ENCODE assay signal across 9 mouse cellular contexts in the genomic region with DNA sequence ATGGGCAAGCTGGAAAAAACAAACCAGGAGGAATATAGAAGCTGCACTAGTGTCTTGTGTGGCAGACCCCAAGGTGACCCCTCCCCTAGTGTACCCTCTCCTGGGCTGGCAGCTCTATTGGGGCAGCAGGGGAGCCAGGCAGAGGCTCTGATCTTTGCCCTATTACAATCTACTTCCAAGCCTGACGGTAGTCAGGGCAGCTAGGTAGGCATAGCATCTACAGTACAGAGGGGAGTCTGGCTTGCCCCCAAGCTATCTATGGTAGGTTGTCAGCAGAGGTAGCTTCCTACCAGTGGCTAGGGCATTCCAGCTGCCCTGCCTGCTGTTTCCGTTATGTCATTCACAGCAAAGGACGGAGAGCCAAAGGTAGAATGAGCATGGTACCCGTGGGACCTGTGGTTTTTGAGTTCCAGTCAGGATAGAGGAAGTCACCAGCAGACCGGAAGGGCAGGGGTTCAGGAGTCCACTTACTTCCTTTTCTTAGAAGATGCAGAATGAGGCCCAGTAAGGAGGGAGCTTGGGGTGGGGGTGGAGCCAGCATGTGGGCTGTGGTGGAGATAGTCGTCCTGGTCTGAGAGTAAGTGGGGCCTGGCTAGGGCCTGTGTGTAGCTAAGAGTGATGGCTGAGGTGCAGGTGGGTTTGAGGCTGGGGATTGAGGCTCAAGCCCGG. TPM values are rescaled to one million over a fixed set of nuclear protein-coding genes. Genes with fewer than 3 reads are reported as not detected.
DNase-seq lines count a peak whose midpoint lies in the region; ATAC-seq lines count a peak whose summit lies in the region.
"Had no signal": no experiment of that assay in that cellular context is flagged by ENCODE, and none has a peak within 500 bp of the region (broad histone marks: within the 10 kb centered on the region; RNA-seq: fewer than 3 reads in every experiment).

No protein-coding gene starts in this region.

- H3K4me1 ChIP-seq in limb, embryonic 11.5 days (ENCODE audit: control insufficient read depth, insufficient read depth, low read length): 0 out of 2 replicates have a peak, but pooled peaks cover 2% of the 10 kb centered on the region
- H3K4me1 ChIP-seq in limb, embryonic 10.5 days: peaks cover 31% of the 10 kb centered on the region
- H3K4me1 ChIP-seq in heart, embryonic 15.5 days (replicated peaks): peaks cover 42% of the 10 kb centered on the region
- H3K4me1 ChIP-seq in liver, embryonic 11.5 days (replicated peaks; ENCODE audit: control insufficient read depth, insufficient read depth, low read length): peaks cover 18% of the 10 kb centered on the region
- H3K4me1 ChIP-seq in neural tube, embryonic 15.5 days: peaks cover 32% of the 10 kb centered on the region
- no peaks in the 10 kb centered on the region for H3K4me1 ChIP-seq in forebrain, embryonic 14.5 days (ENCODE audit: control insufficient read depth, insufficient read depth, low read length)

- WGBS in limb, embryonic 11.5 days: 58% methylated on average over 7 of the region's 7 CpGs
- WGBS in limb, embryonic 10.5 days: 69% methylated on average over 7 of the region's 7 CpGs
- WGBS in heart, embryonic 15.5 days: 44% methylated on average over 7 of the region's 7 CpGs
- WGBS in liver, embryonic 11.5 days: 29% methylated on average over 7 of the region's 7 CpGs
- 68% methylated on average over 7 of the region's 7 CpGs for WGBS in neural tube, embryonic 15.5 days
- WGBS in forebrain, embryonic 14.5 days: 68% methylated on average over 7 of the region's 7 CpGs

- 0 out of 2 replicates have a peak overlapping the region, but pooled peaks have one; percentile 4 for H3K9ac ChIP-seq in limb, embryonic 11.5 days (ENCODE audit: low read length)
- no peak overlapping the region for H3K9ac ChIP-seq in heart, embryonic 15.5 days
- 0 out of 2 replicates have a peak overlapping the region, but pooled peaks have one; percentile 2 for H3K9ac ChIP-seq in liver, embryonic 11.5 days (ENCODE audit: low read depth, low read length)
- H3K9ac ChIP-seq in neural tube, embryonic 15.5 days (replicated peaks): no peak overlapping the region
- no peak overlapping the region for H3K9ac ChIP-seq in forebrain, embryonic 14.5 days (ENCODE audit: low read length)
- H3K9ac ChIP-seq: limb, embryonic 12.5 days had no signal

- H3K36me3 ChIP-seq in limb, embryonic 11.5 days (ENCODE audit: control insufficient read depth, insufficient read depth, low read length): no peaks in the 10 kb centered on the region
- H3K36me3 ChIP-seq in limb, embryonic 10.5 days: no peaks in the 10 kb centered on the region
- H3K36me3 ChIP-seq in heart, embryonic 15.5 days: no peaks in the 10 kb centered on the region
- no peaks in the 10 kb centered on the region for H3K36me3 ChIP-seq in liver, embryonic 11.5 days (ENCODE audit: control insufficient read depth, insufficient read depth, low read length)
- H3K36me3 ChIP-seq in neural tube, embryonic 15.5 days: peaks cover 22% of the 10 kb centered on the region
- 0 out of 2 replicates have a peak, but pooled peaks cover 3% of the 10 kb centered on the region for H3K36me3 ChIP-seq in forebrain, embryonic 14.5 days (ENCODE audit: control insufficient read depth, insufficient read depth, low read length)
- H3K36me3 ChIP-seq: limb, embryonic 12.5 days had no signal

- no peak overlapping the region for H3K4me2 ChIP-seq in limb, embryonic 11.5 days (ENCODE audit: low read depth, severe bottlenecking)
- 0 out of 2 replicates have a peak overlapping the region, but pooled peaks have one; percentile 6 for H3K4me2 ChIP-seq in heart, embryonic 15.5 days
- peak overlapping the region; percentile 34 for H3K4me2 ChIP-seq in liver, embryonic 11.5 days
- H3K4me2 ChIP-seq in neural tube, embryonic 15.5 days: no peak overlapping the region
- H3K4me2 ChIP-seq in forebrain, embryonic 14.5 days (ENCODE audit: low read length): no peak overlapping the region
- H3K4me2 ChIP-seq: limb, embryonic 12.5 days had no signal

- H3K9me3 ChIP-seq in limb, embryonic 11.5 days (ENCODE audit: control insufficient read depth, low read length): no peaks in the 10 kb centered on the region
- H3K9me3 ChIP-seq in limb, embryonic 10.5 days (replicated peaks): no peaks in the 10 kb centered on the region
- no peaks in the 10 kb centered on the region for H3K9me3 ChIP-seq in heart, embryonic 15.5 days (replicated peaks)
- no peaks in the 10 kb centered on the region for H3K9me3 ChIP-seq in liver, embryonic 11.5 days (ENCODE audit: control insufficient read depth, low read length)
- H3K9me3 ChIP-seq in neural tube, embryonic 15.5 days (replicated peaks): no peaks in the 10 kb centered on the region
- no peaks in the 10 kb centered on the region for H3K9me3 ChIP-seq in forebrain, embryonic 14.5 days (replicated peaks; ENCODE audit: control insufficient read depth, low read length)
- H3K9me3 ChIP-seq: limb, embryonic 12.5 days had no signal

- no peak overlapping the region for H3K27ac ChIP-seq in limb, embryonic 11.5 days (replicated peaks; ENCODE audit: low read depth, low read length)
- H3K27ac ChIP-seq in limb, embryonic 10.5 days: no peak overlapping the region
- H3K27ac ChIP-seq in heart, embryonic 15.5 days: no peak overlapping the region
- no peak overlapping the region for H3K27ac ChIP-seq in liver, embryonic 11.5 days (ENCODE audit: low read depth, low read length)
- H3K27ac ChIP-seq in neural tube, embryonic 15.5 days (replicated peaks): 0 out of 2 replicates have a peak overlapping the region, but pooled peaks have one; percentile 28
- no peak overlapping the region for H3K27ac ChIP-seq in forebrain, embryonic 14.5 days (ENCODE audit: low read depth, low read length)
- H3K27ac ChIP-seq: limb, embryonic 12.5 days had no signal

- H3K4me3 ChIP-seq in limb, embryonic 11.5 days (ENCODE audit: low read depth, low read length): no peak overlapping the region
- H3K4me3 ChIP-seq in limb, embryonic 10.5 days: no peak overlapping the region
- no peak overlapping the region for H3K4me3 ChIP-seq in heart, embryonic 15.5 days
- no peak overlapping the region for H3K4me3 ChIP-seq in liver, embryonic 11.5 days (ENCODE audit: low read depth, low read length)
- H3K4me3 ChIP-seq in neural tube, embryonic 15.5 days (replicated peaks): no peak overlapping the region
- H3K4me3 ChIP-seq in forebrain, embryonic 14.5 days (ENCODE audit: low read depth, low read length): no peak overlapping the region
- H3K4me3 ChIP-seq: limb, embryonic 12.5 days had no signal

- no peak for DNase-seq in limb, embryonic 11.5 days (ENCODE audit: low spot score)
- DNase-seq in limb, embryonic 10.5 days (ENCODE audit: low spot score): no peak
- DNase-seq in liver, embryonic 11.5 days (ENCODE audit: low spot score): peak; percentile 50
- DNase-seq in forebrain, embryonic 14.5 days (ENCODE audit: low spot score): no peak
- no peak for DNase-seq in layer of hippocampus, postnatal 25 days (ENCODE audit: extremely low spot score in 1 of 2, low spot score in 1 of 2)
- DNase-seq in right cerebral cortex, postnatal 4 days: no peak

- H3K27me3 ChIP-seq in limb, embryonic 11.5 days (ENCODE audit: control insufficient read depth, insufficient read depth, low read length): peaks cover 20% of the 10 kb centered on the region
- peaks cover 39% of the 10 kb centered on the region for H3K27me3 ChIP-seq in limb, embryonic 10.5 days (ENCODE audit: low read depth, poor library complexity, severe bottlenecking)
- peaks cover 35% of the 10 kb centered on the region for H3K27me3 ChIP-seq in heart, embryonic 15.5 days
- H3K27me3 ChIP-seq in liver, embryonic 11.5 days (replicated peaks; ENCODE audit: control insufficient read depth, insufficient read depth, low read length): peaks cover 20% of the 10 kb centered on the region
- H3K27me3 ChIP-seq in neural tube, embryonic 15.5 days (replicated peaks): no peaks in the 10 kb centered on the region
- peaks cover 18% of the 10 kb centered on the region for H3K27me3 ChIP-seq in forebrain, embryonic 14.5 days (replicated peaks; ENCODE audit: control insufficient read depth, insufficient read depth, low read length)

- ATAC-seq in limb, embryonic 11.5 days (ENCODE audit: insufficient number of reproducible peaks, low FRiP score, low TSS enrichment, low read depth): no peak
- no peak; the same call in 1 of the 2 replicates for ATAC-seq in heart, embryonic 15.5 days (replicated peaks; ENCODE audit: insufficient number of reproducible peaks, insufficient read depth, low FRiP score, low read depth)
- peak; percentile 73 for ATAC-seq in liver, embryonic 11.5 days (replicated peaks; ENCODE audit: low FRiP score)
- no peak for ATAC-seq in neural tube, embryonic 15.5 days (ENCODE audit: low FRiP score)
- ATAC-seq in forebrain, embryonic 14.5 days: no peak

RNA-seq across cellular contexts. Expression of a gene that starts 5.6 kb away (rescaled TPM):
- 2.7 and 3.0 TPM in 2 replicates for polyA plus RNA-seq in limb, embryonic 11.5 days (2014; fragmentation: Nextera tagmentation; extraction: Ambion mirVana)
- 3.6 and 6.3 TPM in 2 replicates for polyA plus RNA-seq in limb, embryonic 10.5 days (2016; fragmentation: Nextera tagmentation; extraction: Ambion mirVana)
- polyA plus RNA-seq in heart, embryonic 15.5 days (2015; fragmentation: Nextera tagmentation; extraction: Ambion mirVana): 2.7 and 4.0 TPM in 2 replicates
- 2.6 and 3.0 TPM in 2 replicates for polyA plus RNA-seq in liver, embryonic 11.5 days (2014; fragmentation: Nextera tagmentation; extraction: Ambion mirVana)
- 30.9 and 34.7 TPM in 2 replicates for polyA plus RNA-seq in neural tube, embryonic 15.5 days (2015; fragmentation: Nextera tagmentation; extraction: Ambion mirVana)
- 8.0 and 10.8 TPM in 2 replicates for polyA plus RNA-seq in forebrain, embryonic 14.5 days (2014; fragmentation: Nextera tagmentation; extraction: Ambion mirVana)
- 100 to 1,000 TPM; 128 to 155 TPM for total RNA-seq in layer of hippocampus, postnatal 25 days (2021)

RNA-seq across cellular contexts. Expression of a gene that starts 23.2 kb away (rescaled TPM):
- 13.8 and 14.4 TPM in 2 replicates for polyA plus RNA-seq in limb, embryonic 11.5 days (2014; fragmentation: Nextera tagmentation; extraction: Ambion mirVana)
- 13.5 and 14.7 TPM in 2 replicates for polyA plus RNA-seq in limb, embryonic 10.5 days (2016; fragmentation: Nextera tagmentation; extraction: Ambion mirVana)
- polyA plus RNA-seq in heart, embryonic 15.5 days (2015; fragmentation: Nextera tagmentation; extraction: Ambion mirVana): 9.5 and 10.1 TPM in 2 replicates
- 11.1 and 11.8 TPM in 2 replicates for polyA plus RNA-seq in liver, embryonic 11.5 days (2014; fragmentation: Nextera tagmentation; extraction: Ambion mirVana)
- polyA plus RNA-seq in neural tube, embryonic 15.5 days (2015; fragmentation: Nextera tagmentation; extraction: Ambion mirVana): 9.1 and 10.1 TPM in 2 replicates
- 5.7 and 6.5 TPM in 2 replicates for polyA plus RNA-seq in forebrain, embryonic 14.5 days (2014; fragmentation: Nextera tagmentation; extraction: Ambion mirVana)
- 10 to 100 TPM in 1 of 2 experiments, 1 to 10 TPM in 1; 8.5 to 10.4 TPM for total RNA-seq in layer of hippocampus, postnatal 25 days (2021)

RNA-seq across cellular contexts. Expression of a gene that starts 25.5 kb away (rescaled TPM):
- 1.3 and 2.0 TPM in 2 replicates for polyA plus RNA-seq in limb, embryonic 11.5 days (2014; fragmentation: Nextera tagmentation; extraction: Ambion mirVana)
- 0.68 and 0.84 TPM in 2 replicates for polyA plus RNA-seq in limb, embryonic 10.5 days (2016; fragmentation: Nextera tagmentation; extraction: Ambion mirVana)
- 1.7 and 2.9 TPM in 2 replicates for polyA plus RNA-seq in heart, embryonic 15.5 days (2015; fragmentation: Nextera tagmentation; extraction: Ambion mirVana)
- 17.6 and 18.8 TPM in 2 replicates for polyA plus RNA-seq in liver, embryonic 11.5 days (2014; fragmentation: Nextera tagmentation; extraction: Ambion mirVana)
- 0.47 and 3.3 TPM in 2 replicates for polyA plus RNA-seq in neural tube, embryonic 15.5 days (2015; fragmentation: Nextera tagmentation; extraction: Ambion mirVana)
- polyA plus RNA-seq in forebrain, embryonic 14.5 days (2014; fragmentation: Nextera tagmentation; extraction: Ambion mirVana): 0.53 and 0.57 TPM in 2 replicates
- under 1 TPM; 0.54 to 0.69 TPM for total RNA-seq in layer of hippocampus, postnatal 25 days (2021)

Comparison
In these comparisons a context has a peak if more than half of its experiments do, and no peak if none do; other contexts are left out.
1. H3K4me2 ChIP-seq: peak in heart, embryonic 15.5 days (single experiment) and liver, embryonic 11.5 days (single experiment); none in limb, embryonic 11.5 days (single experiment), neural tube, embryonic 15.5 days (single experiment) and forebrain, embryonic 14.5 days (single experiment).
2. H3K9ac ChIP-seq: peak in limb, embryonic 11.5 days (single experiment) and liver, embryonic 11.5 days (single experiment); none in heart, embryonic 15.5 days (single experiment), neural tube, embryonic 15.5 days (single experiment) and forebrain, embryonic 14.5 days (single experiment).